ENCODE assay signal across 8 mouse cellular contexts in genomic region chr7:101061381-101061780, GRCm38 (mm10). TPM values are rescaled to one million over a fixed set of nuclear protein-coding genes. Genes with fewer than 3 reads are reported as not detected.
A peak's percentile ranks its signal among the peaks of the same experiment; 100 is the strongest.
DNase-seq lines count a peak whose midpoint lies in the region; ATAC-seq and TF ChIP-seq lines count a peak whose summit lies in the region.

No protein-coding gene starts in this region.

- no peak overlapping the region for H3K27ac ChIP-seq in cerebellum, adult 2 months (ENCODE audit: insufficient read depth, low read length)
- no peak overlapping the region for H3K27ac ChIP-seq in hindbrain, embryonic 11.5 days (ENCODE audit: low read depth, low read length)
- no peak overlapping the region for H3K27ac ChIP-seq in lung, embryonic 16.5 days (ENCODE audit: low read length)

- no peaks in the 10 kb centered on the region for H3K36me3 ChIP-seq in G1E (replicated peaks)
- H3K36me3 ChIP-seq in hindbrain, embryonic 11.5 days (ENCODE audit: control insufficient read depth, insufficient read depth, low read length) = no peaks in the 10 kb centered on the region
- H3K36me3 ChIP-seq in lung, embryonic 16.5 days (ENCODE audit: control insufficient read depth, insufficient read depth, low read length) = no peaks in the 10 kb centered on the region

- peaks cover 23% of the 10 kb centered on the region for H3K4me1 ChIP-seq in G1E (ENCODE audit: insufficient read depth, low read depth, low read length)
- H3K4me1 ChIP-seq in cerebellum, adult 2 months (ENCODE audit: control insufficient read depth, insufficient read depth, low read length) = no peaks in the 10 kb centered on the region
- H3K4me1 ChIP-seq in hindbrain, embryonic 11.5 days (replicated peaks; ENCODE audit: control insufficient read depth, insufficient read depth, low read length) = no peaks in the 10 kb centered on the region
- H3K4me1 ChIP-seq in lung, embryonic 16.5 days (replicated peaks; ENCODE audit: control insufficient read depth, insufficient read depth, low read length) = no peaks in the 10 kb centered on the region

- no peak overlapping the region for H3K4me3 ChIP-seq in G1E (ENCODE audit: low read depth, low read length)
- peak overlapping the region; percentile 26 for H3K4me3 ChIP-seq in cerebellum, adult 2 months (replicated peaks; ENCODE audit: insufficient read depth, low read depth, low read length)
- no peak overlapping the region for H3K4me3 ChIP-seq in hindbrain, embryonic 11.5 days (ENCODE audit: low read depth, low read length)
- H3K4me3 ChIP-seq in lung, embryonic 16.5 days (ENCODE audit: low read length) = no peak overlapping the region

- no peak overlapping the region for H3K4me2 ChIP-seq in hindbrain, embryonic 11.5 days (replicated peaks; ENCODE audit: low read depth, low read length)
- H3K4me2 ChIP-seq in lung, embryonic 16.5 days (ENCODE audit: low read depth, low read length) = peak overlapping the region; percentile 34

- TF ChIP-seq CTCF in G1E (IDR thresholded peaks at IDR 0.05; ENCODE audit: low read depth, low read length) = 0 out of 2 replicates have a peak, but pooled peaks have one; percentile 7
- TF ChIP-seq CTCF in cerebellum, adult 2 months (IDR thresholded peaks at IDR 0.05; ENCODE audit: borderline replicate concordance, insufficient read depth, low read depth, low read length) = peak; percentile 89

- no peaks in the 10 kb centered on the region for H3K9me3 ChIP-seq in G1E (replicated peaks)
- no peaks in the 10 kb centered on the region for H3K9me3 ChIP-seq in hindbrain, embryonic 11.5 days (ENCODE audit: control insufficient read depth, low read length)
- H3K9me3 ChIP-seq in lung, embryonic 16.5 days (ENCODE audit: control insufficient read depth, low read length) = no peaks in the 10 kb centered on the region

- peak; percentile 36 for DNase-seq in G1E (ENCODE audit: low spot score)
- peak; percentile 78 to 89 for DNase-seq in cerebellum, adult 2 months
- peak; percentile 69 to 96 for DNase-seq in frontal cortex, adult 2 months (ENCODE audit: extremely low spot score in 1 of 2, low spot score in 1 of 2)
- peak; percentile 87 for DNase-seq in hindbrain, embryonic 11.5 days (ENCODE audit: low spot score)
- DNase-seq in layer of hippocampus, adult 9-11 months = peak; percentile 72
- peak; percentile 83 for DNase-seq in ovary, postnatal 14 days (ENCODE audit: low spot score)
- peak; percentile 74 for DNase-seq in thymus, postnatal 0 days (ENCODE audit: low spot score)

- peaks cover 15% of the 10 kb centered on the region; the same call in 1 of the 2 replicates for H3K27me3 ChIP-seq in G1E (ENCODE audit: insufficient read depth, low read length)
- H3K27me3 ChIP-seq in cerebellum, adult 2 months (ENCODE audit: control insufficient read depth, insufficient read depth, low read length) = no peaks in the 10 kb centered on the region
- H3K27me3 ChIP-seq in hindbrain, embryonic 11.5 days (ENCODE audit: control insufficient read depth, insufficient read depth, low read length) = no peaks in the 10 kb centered on the region
- no peaks in the 10 kb centered on the region for H3K27me3 ChIP-seq in lung, embryonic 16.5 days (ENCODE audit: control insufficient read depth, insufficient read depth, low read depth, low read length)

- no peak for ATAC-seq in G1E (ENCODE audit: extremely low read depth, insufficient number of reproducible peaks, low FRiP score, poor library complexity, severe bottlenecking)
- ATAC-seq in hindbrain, embryonic 11.5 days (ENCODE audit: low FRiP score) = no peak
- ATAC-seq in lung, embryonic 16.5 days (ENCODE audit: low read depth) = peak; percentile 84

- 6% methylated on average over 17 of the region's 17 CpGs for WGBS in cerebellum, adult 2 months
- 7% methylated on average over 17 of the region's 17 CpGs for WGBS in hindbrain, embryonic 11.5 days
- 7% methylated on average over 17 of the region's 17 CpGs for WGBS in lung, embryonic 16.5 days

- no peak for TF ChIP-seq POLR2A in cerebellum, adult 2 months (IDR thresholded peaks at IDR 0.05; ENCODE audit: borderline replicate concordance, insufficient read depth, low read length)

- H3K9ac ChIP-seq in hindbrain, embryonic 11.5 days (ENCODE audit: low read depth, low read length) = no peak overlapping the region
- H3K9ac ChIP-seq in lung, embryonic 16.5 days (ENCODE audit: low read length) = no peak overlapping the region

RNA-seq across cellular contexts. Expression of gene Fchsd2, which starts 31.3 kb away (rescaled TPM):
- 31.3 and 34.6 TPM in 2 replicates for total RNA-seq in G1E (2014; fragmentation: Nextera tagmentation)
- 14.7 and 14.9 TPM in 2 replicates for total RNA-seq in G1E (2017)
- polyA plus RNA-seq in G1E (2012) = 5.8 and 9.7 TPM in 2 replicates
- polyA plus RNA-seq in cerebellum, adult 2 months (2012; rRNA removed) = 27.6 and 29.3 TPM in 2 replicates
- polyA plus RNA-seq in frontal cortex, adult 2 months (2012; rRNA removed) = 27.0 and 29.7 TPM in 2 replicates
- 27.8 and 34.5 TPM in 2 replicates for polyA plus RNA-seq in hindbrain, embryonic 11.5 days (2014; fragmentation: Nextera tagmentation; extraction: Ambion mirVana)
- 21.8 and 22.3 TPM in 2 replicates for polyA plus RNA-seq in lung, embryonic 16.5 days (2015; fragmentation: Nextera tagmentation; extraction: Ambion mirVana)
- 16.9 and 17.8 TPM in 2 replicates for polyA plus RNA-seq in thymus, postnatal 0 days (2015; fragmentation: Nextera tagmentation; extraction: Ambion mirVana)

RNA-seq across cellular contexts. Expression of gene P2ry2, which starts 48.7 kb away (rescaled TPM):
- total RNA-seq in G1E (2014; fragmentation: Nextera tagmentation) (not detected in 2 replicates), G1E (2017) (0.27 and 0.35 TPM in 2 replicates)
- polyA plus RNA-seq in G1E (2012) = not detected in 2 replicates
- 0.75 and 0.76 TPM in 2 replicates for polyA plus RNA-seq in cerebellum, adult 2 months (2012; rRNA removed)
- 0.57 and 0.58 TPM in 2 replicates for polyA plus RNA-seq in frontal cortex, adult 2 months (2012; rRNA removed)
- polyA plus RNA-seq in hindbrain, embryonic 11.5 days (2014; fragmentation: Nextera tagmentation; extraction: Ambion mirVana) = 0.39 and 0.73 TPM in 2 replicates
- 4.5 and 4.8 TPM in 2 replicates for polyA plus RNA-seq in lung, embryonic 16.5 days (2015; fragmentation: Nextera tagmentation; extraction: Ambion mirVana)
- 1.6 TPM in 2 replicates for polyA plus RNA-seq in thymus, postnatal 0 days (2015; fragmentation: Nextera tagmentation; extraction: Ambion mirVana)

Comparison
In these comparisons a context has a peak if more than half of its experiments do, and no peak if none do; other contexts are left out.
1. DNase-seq: peak in every context shown above with its lines; median percentile 87 in hindbrain, embryonic 11.5 days; 84 in cerebellum, adult 2 months; 83 in ovary, postnatal 14 days; 82 in frontal cortex, adult 2 months; 74 in thymus, postnatal 0 days; 72 in layer of hippocampus, adult 9-11 months; 36 in G1E.